In the genomic region with DNA sequence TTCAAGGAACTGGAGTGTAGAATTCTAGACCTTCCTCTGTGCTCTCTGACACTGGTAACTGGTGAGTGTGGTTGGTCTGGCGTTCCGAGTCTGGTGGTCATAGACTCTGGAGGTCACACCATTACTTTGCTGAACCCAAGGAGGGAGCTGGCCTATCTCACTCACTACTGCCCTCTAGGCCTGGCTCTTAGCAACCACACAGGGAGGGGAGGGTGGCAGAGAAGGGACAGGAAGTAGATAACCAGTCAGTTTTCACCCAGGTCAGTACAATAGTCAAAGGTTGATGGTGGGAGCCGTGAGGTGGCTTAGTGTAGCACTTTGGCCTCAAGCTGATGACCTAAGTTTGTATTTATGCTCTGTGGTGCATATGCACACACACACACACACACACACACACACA, we compare ENCODE assay signal across 19 mouse cellular contexts.
DNase-seq lines count a peak whose midpoint lies in the region; ATAC-seq and TF ChIP-seq lines count a peak whose summit lies in the region.
"Had no signal": no experiment of that assay in that cellular context is flagged by ENCODE, and none has a peak within 500 bp of the region (broad histone marks: within the 10 kb centered on the region; RNA-seq: fewer than 3 reads in every experiment).

No protein-coding gene starts in this region.

- H3K27ac ChIP-seq in lung, embryonic 14.5 days (ENCODE audit: low read depth), result no peak overlapping the region
- no peak overlapping the region for H3K27ac ChIP-seq in ES-Bruce4 (ENCODE audit: insufficient read depth, low read length)
- H3K27ac ChIP-seq: embryonic facial prominence, embryonic 13.5 days; forebrain, embryonic 15.5 days; limb, embryonic 13.5 days; liver, embryonic 13.5 days had no signal

- H3K9me3 ChIP-seq in lung, embryonic 14.5 days (ENCODE audit: low read depth, low read length), result no peaks in the 10 kb centered on the region
- H3K9me3 ChIP-seq in ES-Bruce4 (replicated peaks; ENCODE audit: control insufficient read depth, insufficient read depth, low read length, poor library complexity, severe bottlenecking), result no peaks in the 10 kb centered on the region
- H3K9me3 ChIP-seq: embryonic facial prominence, embryonic 13.5 days; forebrain, embryonic 15.5 days; limb, embryonic 13.5 days; liver, embryonic 13.5 days had no signal

- H3K4me2 ChIP-seq in lung, embryonic 14.5 days, result no peak overlapping the region
- H3K4me2 ChIP-seq: embryonic facial prominence, embryonic 13.5 days; forebrain, embryonic 15.5 days; limb, embryonic 13.5 days; liver, embryonic 13.5 days had no signal

- no peaks in the 10 kb centered on the region for H3K4me1 ChIP-seq in lung, embryonic 14.5 days (ENCODE audit: insufficient read depth)
- H3K4me1 ChIP-seq in ES-Bruce4 (ENCODE audit: control insufficient read depth, insufficient read depth, low read length), result no peaks in the 10 kb centered on the region
- H3K4me1 ChIP-seq: embryonic facial prominence, embryonic 13.5 days; forebrain, embryonic 15.5 days; liver, embryonic 13.5 days had no signal

- ATAC-seq in lung, embryonic 14.5 days (ENCODE audit: insufficient read depth), result no peak
- peak; percentile 33; the same call in 1 of the 2 replicates for ATAC-seq in granulocyte monocyte progenitor cell, adult 5-6 weeks (replicated peaks; ENCODE audit: poor library complexity, severe bottlenecking)
- ATAC-seq: forebrain, embryonic 15.5 days; lung, postnatal 0 days had no signal

- TF ChIP-seq POLR2A in ES-Bruce4 (IDR thresholded peaks at IDR 0.05; ENCODE audit: insufficient read depth, low read length), result no peak

- no peaks in the 10 kb centered on the region for H3K27me3 ChIP-seq in lung, embryonic 14.5 days (ENCODE audit: insufficient read depth, low read length)
- no peaks in the 10 kb centered on the region for H3K27me3 ChIP-seq in ES-Bruce4 (ENCODE audit: control insufficient read depth, insufficient read depth, low read length, poor library complexity, severe bottlenecking)
- H3K27me3 ChIP-seq: embryonic facial prominence, embryonic 13.5 days; forebrain, embryonic 15.5 days; limb, embryonic 13.5 days; liver, embryonic 13.5 days had no signal

- TF ChIP-seq CTCF in lung, embryonic 14.5 days (IDR thresholded peaks at IDR 0.05; ENCODE audit: low read depth), result 0 out of 2 replicates have a peak, but pooled peaks have one; percentile 9
- TF ChIP-seq CTCF in ES-Bruce4 (IDR thresholded peaks at IDR 0.05; ENCODE audit: low read depth, low read length), result peak; percentile 24

- H3K4me3 ChIP-seq in lung, embryonic 14.5 days (ENCODE audit: low read depth, low read length), result no peak overlapping the region
- H3K4me3 ChIP-seq in ES-Bruce4 (ENCODE audit: low read depth, low read length), result no peak overlapping the region
- H3K4me3 ChIP-seq: embryonic facial prominence, embryonic 13.5 days; forebrain, embryonic 15.5 days; limb, embryonic 13.5 days; liver, embryonic 13.5 days had no signal

- 85% methylated on average over 3 of the region's 3 CpGs for WGBS in lung, embryonic 14.5 days

- TF ChIP-seq EP300 in ES-Bruce4 (IDR thresholded peaks at IDR 0.05; ENCODE audit: insufficient read depth, low read depth, low read length), result no peak

- no peak overlapping the region for H3K9ac ChIP-seq in lung, embryonic 14.5 days
- H3K9ac ChIP-seq in ES-Bruce4 (ENCODE audit: low read depth, poor library complexity, severe bottlenecking), result no peak overlapping the region
- H3K9ac ChIP-seq: embryonic facial prominence, embryonic 13.5 days; forebrain, embryonic 15.5 days; limb, embryonic 13.5 days; liver, embryonic 13.5 days had no signal

- DNase-seq in lung, embryonic 14.5 days, result no peak
- DNase-seq in lung, postnatal 36 days, result no peak
- peak; percentile 23 for DNase-seq in A20 (ENCODE audit: low read depth, low spot score)
- DNase-seq in gastrocnemius, adult 8-10 months (ENCODE audit: low spot score in 2 of 2), result no peak
- DNase-seq in cerebellum, postnatal 25 days, result no peak
- DNase-seq: adrenal gland, adult 2 months; cerebellum, adult 9-10 months; gastrocnemius, postnatal 36 days; kidney, adult 8-10 months; kidney, postnatal 36 days; liver, embryonic 13.5 days; retina, postnatal 1 day; right cerebral cortex, postnatal 4 days had no signal

- H3K36me3 ChIP-seq in lung, embryonic 14.5 days (ENCODE audit: insufficient read depth), result no peaks in the 10 kb centered on the region
- H3K36me3 ChIP-seq in ES-Bruce4 (ENCODE audit: control insufficient read depth, insufficient read depth, low read length, poor library complexity, severe bottlenecking), result no peaks in the 10 kb centered on the region
- H3K36me3 ChIP-seq: embryonic facial prominence, embryonic 13.5 days; forebrain, embryonic 15.5 days; limb, embryonic 13.5 days; liver, embryonic 13.5 days had no signal
